Mouse (Mus musculus) cerebellum, adult 9-10 months (tissue): ENCODE results near the gene Scd2.
"Not testable (repeated sequence)": the region's sequence is repeated elsewhere in the genome, so short reads cannot be mapped to it uniquely, and the experiment has no call there.

Experiments used
- DNase-seq: peaks from one replicate; pipeline ENCODE4 v3.0.0; 2022

The Scd2 gene

GRCm38 (mm10) chr19:44292941-44293768 is at the start of gene Scd2:
Gene Scd2 (plus strand): TSS chr19:44293674.
- DNase-seq, result no peak

DNA sequence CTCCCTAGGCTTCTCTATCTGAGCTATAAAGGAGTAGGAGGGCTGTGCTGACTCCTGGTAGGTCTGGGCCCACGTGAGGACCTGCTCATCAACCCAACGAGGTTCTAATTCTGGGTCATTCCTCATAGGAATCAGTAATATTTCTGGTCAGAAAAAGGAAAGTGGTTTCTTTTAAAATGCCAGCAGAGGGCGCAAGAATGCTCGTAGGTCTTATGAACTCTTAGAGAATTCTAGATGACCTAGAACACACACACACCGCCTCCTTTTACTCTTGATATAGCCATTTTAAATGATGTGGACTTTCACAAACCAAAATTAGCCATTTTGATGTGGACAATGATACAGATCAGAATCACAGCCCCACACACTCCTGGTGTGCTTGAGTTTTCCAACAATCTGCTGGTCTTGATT is 47.7 kb upstream of the Scd2 start:
- DNase-seq, result peak; percentile 80

DNA sequence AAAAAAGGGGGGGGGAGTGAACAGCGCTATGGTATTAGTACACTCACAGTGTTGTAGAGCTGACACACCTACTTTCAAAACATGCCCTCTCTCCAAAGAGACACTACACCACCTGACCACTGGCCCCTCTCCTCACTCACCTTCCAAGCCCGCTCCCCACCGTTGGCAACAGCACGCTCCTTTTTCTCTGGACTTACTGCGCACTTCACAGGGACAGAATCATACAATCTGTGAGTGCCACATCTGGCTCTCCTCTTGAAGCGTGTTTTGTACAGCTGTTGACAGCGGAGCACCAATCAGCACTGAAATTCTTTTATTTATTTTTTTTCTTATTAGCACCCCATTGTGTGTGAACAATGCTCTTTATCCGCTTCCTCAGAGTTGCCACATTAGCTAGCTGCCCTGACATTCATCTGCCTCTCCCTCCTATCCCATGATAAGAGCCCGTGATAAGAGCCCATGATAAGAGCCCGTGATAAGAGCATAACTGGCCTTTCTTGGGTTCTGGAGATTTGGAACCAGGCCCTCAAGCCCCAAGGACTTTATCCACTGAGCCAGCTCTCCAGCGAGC is 47.0 kb upstream of the Scd2 start:
- DNase-seq, result peak; percentile 49

DNA sequence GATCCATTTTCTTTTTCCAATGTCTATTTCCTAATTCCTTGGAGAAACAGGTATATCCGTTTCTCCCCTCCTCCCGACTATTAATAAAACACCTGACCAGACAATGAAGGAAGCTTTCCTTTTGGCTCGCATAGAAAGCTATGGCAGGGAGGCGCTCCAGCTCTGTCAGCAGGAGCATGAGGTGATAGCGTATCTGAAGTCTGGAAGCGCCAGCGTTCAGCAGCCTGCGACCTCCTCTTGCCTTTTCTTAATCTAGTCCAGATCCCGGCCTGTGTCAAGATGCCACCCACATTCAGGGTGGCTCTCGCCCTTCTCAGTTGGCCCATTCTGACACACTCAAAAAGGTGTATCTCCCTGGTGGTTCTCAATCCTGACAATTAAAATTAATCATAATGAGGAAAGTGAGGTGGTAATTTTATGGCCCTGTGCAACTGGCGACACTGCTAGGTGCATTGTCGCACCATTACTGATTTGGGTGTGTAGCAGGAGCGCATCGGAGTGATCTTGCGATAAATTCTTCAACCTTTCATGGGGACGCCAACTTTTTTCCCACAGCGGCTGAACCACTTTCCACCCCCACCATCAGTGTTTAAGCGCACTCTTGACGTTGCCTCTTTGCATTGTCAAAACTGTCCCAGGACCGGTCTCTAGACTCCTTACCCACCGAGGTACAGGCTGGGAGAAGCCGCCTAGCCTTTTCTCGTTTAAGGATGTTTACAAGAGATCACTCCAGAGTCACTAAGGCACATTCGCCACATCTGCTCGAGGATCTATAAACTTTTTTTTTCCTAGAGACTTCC is 46.0 kb upstream of the Scd2 start:
- peak; percentile 65 for DNase-seq

- peak; percentile 95 for DNase-seq
These were observed 45.2 kb upstream of the Scd2 start for GRCm38 (mm10) chr19:44248081-44248853.

DNA sequence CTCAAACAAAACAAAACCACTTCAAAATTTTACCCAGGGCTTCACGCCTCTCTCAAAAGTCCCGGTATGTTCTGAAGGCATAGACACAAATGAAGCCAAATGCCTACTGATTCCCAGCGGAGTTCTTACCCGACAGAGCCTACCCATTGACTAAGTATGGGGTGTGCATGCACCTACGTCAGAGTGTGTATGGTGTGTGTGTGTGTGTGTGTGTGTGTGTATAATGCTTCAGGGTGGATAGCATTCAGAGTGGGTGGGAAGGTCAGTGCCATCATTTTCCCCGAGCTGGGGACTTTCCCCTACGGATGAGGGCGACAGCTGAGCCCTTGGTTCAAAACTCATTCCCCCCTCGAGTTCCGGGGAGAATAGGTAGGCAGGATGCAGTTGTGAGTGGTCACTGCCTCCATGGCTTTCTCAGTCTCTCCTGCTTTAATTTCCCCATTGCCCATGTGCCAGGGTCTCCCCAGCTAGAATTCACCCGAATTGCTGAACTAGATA is 44.6 kb upstream of the Scd2 start:
- DNase-seq, result peak; percentile 35

DNA sequence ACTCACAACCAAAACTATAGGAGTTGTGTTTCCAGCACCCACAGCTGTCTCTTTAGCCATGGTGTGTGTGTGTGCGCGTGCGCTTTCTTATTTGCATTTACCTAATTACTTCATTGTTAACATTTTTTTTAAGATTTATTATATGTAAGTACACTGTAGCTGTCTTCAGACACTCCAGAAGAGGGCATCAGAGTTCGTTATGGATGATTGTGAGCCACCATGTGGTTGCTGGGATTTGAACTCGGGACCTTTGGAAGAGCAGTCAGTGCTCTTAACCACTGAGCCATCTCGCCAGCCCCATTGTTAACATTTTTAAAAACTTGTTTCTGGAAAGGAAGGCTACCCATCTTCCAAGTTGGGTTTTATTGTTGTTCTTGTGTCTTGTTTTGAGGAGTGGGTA is 42.3 kb upstream of the Scd2 start:
- not testable (repeated sequence) for DNase-seq

- DNase-seq, result no peak
These were observed 41.4 kb upstream of the Scd2 start for GRCm38 (mm10) chr19:44251936-44252558.

- not testable (repeated sequence) for DNase-seq
These were observed 39.4 kb upstream of the Scd2 start for GRCm38 (mm10) chr19:44254106-44254505.

GRCm38 (mm10) chr19:44257377-44257966 is 36.0 kb upstream of the Scd2 start:
- DNase-seq, result no peak

DNA sequence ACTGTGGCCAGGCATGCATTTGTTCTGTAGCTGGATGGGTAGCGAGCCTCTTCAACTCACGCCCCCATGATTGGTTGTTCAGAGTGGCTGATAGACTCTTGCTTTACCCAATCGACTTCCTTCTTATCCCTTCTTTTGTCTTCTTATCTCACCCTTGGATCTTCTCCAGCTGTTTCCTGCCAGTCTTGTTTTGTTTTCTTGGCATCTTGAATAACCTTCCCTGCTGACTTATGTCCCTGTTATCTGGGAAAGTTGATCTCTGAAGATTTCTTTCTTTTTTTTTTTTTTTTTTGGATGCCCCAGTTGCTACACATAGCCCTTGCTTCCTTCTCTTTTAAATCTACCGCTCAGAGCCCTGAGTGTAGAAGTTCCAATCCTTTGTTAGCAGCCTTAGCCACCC is 34.0 kb upstream of the Scd2 start:
- DNase-seq, result no peak

DNA sequence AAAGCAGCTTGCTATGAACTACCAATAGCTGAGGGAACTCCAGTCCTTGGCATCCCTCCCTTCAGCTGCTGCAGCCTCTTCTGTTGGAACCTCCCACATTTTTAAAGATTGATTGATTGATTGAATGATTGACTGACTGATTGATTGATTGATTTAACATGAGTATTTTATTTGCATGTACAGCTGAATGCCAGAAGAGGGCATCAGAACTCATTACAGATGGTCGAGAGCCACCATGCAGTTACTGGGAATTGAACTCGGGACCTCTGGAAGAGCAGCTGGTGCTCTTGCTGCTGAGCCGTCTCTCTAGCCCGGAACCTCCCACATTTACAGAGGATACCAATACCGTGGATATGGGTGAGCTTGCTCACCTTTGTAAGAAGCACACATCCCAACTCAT is 33.0 kb upstream of the Scd2 start:
- no peak for DNase-seq

- no peak for DNase-seq
These were observed 31.7 kb upstream of the Scd2 start for GRCm38 (mm10) chr19:44261774-44262173.

DNA sequence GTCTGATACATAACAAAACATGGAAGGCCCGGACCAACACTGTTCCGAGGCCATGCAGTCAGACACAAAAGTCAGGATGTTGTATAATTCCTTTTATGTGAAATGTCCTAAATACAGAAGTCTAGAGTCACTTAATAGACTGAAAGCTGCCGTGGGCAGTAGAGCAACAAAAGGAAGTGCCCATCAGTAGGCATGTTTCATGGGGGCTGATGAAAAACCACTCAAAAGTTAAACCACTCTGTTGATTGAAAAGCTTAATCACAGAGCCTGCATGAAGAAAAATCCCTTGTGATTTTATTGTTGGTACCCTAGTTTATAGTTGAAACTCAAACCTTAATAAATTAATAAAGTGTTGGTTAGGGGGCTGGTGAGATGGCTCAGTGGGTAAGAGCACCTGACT is 29.9 kb upstream of the Scd2 start:
- no peak for DNase-seq

DNA sequence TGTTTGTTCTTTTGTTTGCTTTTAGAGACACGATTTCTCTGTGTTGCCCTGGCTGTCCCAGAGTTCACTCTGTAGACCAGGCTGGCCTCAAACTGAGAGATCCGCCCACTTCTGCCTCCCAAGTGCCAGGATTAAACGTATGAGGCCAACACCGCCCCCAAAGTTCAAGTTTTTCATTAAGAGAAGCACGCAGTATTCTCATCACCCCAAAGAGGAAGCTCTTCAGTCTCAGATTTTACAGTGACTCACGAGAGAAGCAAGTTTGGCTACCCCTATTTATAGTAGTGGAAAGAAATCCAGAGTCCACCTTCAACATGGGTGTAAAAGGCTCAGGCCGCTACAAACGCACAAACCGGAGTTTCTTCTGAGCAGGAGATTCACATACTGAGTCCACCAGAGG is 29.2 kb upstream of the Scd2 start:
- no peak for DNase-seq

- no peak for DNase-seq
These were observed 28.2 kb upstream of the Scd2 start for GRCm38 (mm10) chr19:44265300-44265699.

GRCm38 (mm10) chr19:44265911-44266337 is 27.6 kb upstream of the Scd2 start:
- no peak for DNase-seq

- DNase-seq, result no peak
These were observed 27.0 kb upstream of the Scd2 start for GRCm38 (mm10) chr19:44266458-44266823.

DNA sequence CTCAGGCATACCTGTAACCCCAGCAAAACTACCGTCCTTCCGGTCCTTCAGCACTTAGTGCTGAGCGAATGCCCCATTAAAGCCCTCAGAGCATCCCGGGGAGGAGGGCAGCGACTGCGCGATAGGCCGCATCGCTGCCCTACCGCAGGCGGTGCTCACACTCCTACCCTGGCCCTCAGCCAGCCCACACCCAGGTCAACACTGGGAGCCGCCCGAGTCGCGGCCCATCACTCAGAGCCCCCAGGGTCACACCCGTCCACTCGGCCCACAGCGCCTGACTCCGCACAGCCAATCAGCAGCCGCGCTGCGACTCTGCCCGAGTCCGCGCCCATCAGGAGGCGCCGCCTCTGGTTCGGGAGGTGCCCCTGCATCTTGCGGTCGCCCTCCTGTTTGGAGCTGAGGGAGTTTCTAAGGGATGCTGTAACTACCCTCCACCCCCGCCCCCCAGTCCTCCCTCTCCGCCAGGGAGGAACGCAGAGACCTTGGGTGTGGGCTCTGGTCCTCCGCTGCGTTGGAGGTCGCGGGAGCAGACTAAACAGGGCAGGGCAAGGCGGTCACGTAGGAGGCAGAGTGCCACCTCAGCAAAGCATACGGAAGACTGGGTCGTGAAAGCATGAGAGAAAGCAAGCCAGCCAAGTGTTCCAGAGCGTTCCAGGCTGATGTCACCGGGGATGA is 26.5 kb upstream of the Scd2 start:
- DNase-seq, result peak; percentile 92

DNA sequence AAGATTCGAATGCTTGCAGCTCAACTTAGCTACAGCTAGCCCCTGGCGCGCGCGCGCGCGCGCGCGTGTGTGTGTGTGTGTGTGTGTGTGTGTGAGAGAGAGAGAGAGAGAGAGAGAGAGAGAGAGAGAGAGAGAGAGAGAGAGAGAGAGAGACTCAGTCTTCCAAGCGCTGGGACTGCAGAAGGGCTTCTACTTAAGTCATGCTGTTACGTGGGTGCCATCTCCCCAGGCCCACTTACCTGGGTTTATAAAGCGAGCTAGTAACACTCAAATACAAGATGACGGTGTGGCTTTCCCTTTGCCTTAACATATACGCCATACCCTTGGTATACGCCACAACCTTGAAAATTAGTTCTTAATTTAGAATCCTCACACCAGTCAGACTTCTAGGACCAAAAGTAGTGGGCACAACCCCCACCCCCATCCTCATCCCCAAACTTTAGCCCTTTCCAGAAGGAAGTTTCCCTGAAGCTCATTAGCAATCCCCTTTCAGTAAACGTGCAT is 25.9 kb upstream of the Scd2 start:
- no peak for DNase-seq

- no peak for DNase-seq
These were observed 19.8 kb upstream of the Scd2 start for GRCm38 (mm10) chr19:44273711-44274110.
